Mouse (Mus musculus) ZHBTc4 (cell line): ENCODE results near the gene Anapc16.
A peak's percentile ranks its signal among the peaks of the same experiment; 100 is the strongest.

Experiments
- DNase-seq: peaks from one replicate; pipeline ENCODE4 v3.0.0-alpha.2; 2011; ENCODE audit warnings: low read depth, low spot score

Anapc16 gene

DNA sequence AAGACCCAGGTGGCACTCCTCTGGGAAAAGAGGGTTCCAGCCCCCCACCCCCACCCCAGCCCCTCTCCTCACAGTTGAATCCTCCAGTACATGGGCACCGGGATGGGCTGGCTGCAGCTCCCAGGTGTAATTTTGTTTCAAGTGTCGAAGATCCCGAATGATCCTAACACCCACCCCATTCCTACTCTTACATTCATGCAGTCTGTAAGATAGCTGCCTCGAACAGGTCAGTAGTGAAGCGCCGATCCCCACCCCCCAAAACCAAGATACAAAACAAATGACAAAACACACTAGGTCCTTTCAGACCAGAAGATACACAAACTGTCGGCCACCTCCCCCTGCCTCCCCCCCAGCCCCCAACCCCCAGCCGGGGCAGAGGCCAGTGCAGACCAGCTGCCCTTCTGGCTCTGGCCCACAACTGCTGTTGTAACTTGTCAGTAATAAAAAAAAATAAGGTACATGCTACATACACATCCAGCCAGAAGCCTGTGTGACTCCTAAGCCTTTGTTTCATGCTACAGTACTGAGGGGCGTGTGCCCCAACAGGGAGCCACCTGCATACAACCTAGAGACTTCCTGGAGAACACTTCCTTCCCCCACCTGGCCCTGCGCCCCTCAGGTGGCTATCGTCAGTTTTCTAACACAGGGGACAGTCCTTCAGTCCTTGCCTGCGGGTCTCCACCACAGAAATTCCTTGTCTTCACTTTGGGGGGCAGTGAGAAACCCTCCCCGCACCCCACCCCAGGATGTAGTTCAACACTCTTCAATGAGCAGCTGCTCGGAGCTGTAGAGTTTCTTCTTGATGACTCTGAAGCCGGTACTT is 52.9 kb downstream of the Anapc16 start:
- DNase-seq = no peak

DNA sequence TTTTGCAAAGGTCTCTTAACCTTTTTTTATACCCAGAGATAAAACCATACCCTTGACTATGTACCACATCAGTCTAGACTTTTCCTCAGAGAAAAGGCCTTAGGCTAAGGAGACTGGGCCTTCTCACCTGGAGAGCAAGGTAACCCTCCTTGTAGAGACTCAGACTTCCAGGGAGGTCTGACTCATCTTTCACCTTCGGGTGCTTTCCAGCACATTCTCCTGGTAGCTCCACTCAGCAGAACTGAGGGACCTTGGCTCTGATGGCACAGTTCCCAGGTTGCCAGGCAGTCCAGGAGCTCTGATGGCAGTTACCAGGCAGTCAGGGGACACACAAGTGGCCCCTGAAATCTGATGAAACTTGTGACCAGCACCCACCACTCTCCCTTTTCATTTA is 53.7 kb downstream of the Anapc16 start:
- DNase-seq = no peak

DNA sequence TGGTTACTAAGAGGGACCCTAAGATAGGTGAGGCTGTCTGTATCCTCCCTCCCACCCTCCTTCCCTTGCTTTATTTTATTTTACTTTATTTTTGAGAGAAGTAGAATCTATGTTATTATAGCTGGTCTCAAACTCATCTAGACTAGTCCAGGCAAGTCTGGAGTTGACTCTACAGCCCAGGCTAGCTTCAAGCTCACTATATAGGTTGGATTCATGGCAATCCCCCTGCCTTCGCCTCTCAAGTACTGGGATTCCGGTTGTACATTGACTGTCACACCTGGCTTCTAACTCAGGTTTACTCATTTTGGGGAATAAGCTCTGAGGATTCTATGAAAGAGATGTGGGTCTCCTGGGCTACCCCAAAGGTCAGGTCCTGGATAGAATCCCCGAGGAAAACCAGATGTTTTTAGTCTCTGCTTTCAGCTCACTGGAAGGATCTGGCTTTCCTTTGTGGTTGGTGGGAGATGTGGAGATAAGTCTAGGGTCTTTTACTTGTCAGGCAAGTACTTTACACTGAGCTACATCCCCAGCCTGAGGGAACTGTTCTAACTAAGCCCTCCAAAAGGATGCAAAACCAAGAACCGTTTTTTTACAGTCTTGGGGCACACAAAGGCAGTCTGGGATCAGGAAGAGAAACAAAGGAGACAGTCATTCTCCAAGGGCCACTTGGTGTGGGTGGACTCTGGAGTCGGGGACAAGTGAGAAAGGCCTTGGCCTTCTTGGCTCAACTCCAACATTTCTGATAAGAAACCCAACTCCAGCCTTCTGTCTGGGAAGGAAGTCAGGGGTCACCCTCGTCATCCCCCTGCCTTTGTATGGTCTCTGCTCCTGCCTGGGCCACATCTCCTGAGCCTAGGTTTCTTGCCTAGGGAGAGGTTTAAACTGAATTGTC is 54.3 kb downstream of the Anapc16 start:
- no peak for DNase-seq

DNA sequence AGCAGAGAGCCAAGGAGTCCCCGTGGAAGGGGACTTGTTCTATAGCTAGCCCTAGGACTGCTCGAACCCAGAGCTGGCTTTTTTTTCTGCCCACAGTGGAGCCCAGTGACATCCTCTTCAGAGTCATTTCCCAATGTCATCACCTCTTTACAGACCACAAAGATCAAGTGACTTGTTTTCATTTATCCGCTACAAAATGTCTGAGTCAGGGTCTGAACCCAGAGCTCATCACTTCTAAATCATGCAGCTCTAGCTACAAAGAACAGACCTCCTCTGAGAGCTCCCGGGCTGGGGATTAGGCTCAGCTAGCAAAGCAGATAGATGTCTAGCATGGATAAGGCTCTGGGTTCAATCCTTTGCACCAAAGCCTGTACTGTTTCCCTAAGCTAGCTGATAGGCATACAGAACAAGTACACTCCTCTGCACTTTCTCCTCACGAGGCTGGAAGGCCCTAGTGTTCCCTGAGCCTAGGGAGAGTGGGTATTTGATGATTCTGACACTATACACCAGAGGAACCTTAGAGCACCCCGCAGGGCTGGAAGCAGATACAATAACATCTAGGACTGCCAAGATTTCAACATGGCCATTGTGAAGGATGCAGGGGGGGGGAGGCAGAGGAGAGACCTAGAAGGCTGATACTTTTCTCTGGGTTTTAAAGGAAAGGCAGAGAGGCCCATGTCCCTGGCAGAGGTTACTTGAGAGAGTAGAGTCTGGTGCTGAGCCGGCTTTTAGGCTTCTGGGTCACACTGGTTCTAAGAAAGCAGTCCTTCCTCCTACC is 55.5 kb downstream of the Anapc16 start:
- no peak for DNase-seq

DNA sequence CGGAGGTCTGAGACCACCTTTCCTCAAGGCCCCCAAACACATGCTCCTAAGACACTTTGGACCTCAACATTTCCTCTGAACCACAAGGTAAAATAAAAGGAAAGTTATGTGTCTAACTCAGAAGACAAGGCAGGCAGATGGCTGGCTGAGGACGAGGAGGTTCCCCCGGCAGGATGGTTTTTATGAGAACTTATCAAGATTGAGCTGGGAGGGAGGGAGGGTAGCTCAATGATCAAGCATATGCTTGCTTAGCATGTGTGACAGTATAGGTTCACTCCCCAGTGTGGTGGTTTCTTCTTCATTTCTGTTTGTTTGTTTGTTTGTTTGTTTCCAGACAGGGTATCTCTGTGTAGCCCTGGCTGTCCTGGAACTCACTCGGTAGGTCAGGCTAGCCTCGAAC is 56.6 kb downstream of the Anapc16 start:
- no peak for DNase-seq

DNA sequence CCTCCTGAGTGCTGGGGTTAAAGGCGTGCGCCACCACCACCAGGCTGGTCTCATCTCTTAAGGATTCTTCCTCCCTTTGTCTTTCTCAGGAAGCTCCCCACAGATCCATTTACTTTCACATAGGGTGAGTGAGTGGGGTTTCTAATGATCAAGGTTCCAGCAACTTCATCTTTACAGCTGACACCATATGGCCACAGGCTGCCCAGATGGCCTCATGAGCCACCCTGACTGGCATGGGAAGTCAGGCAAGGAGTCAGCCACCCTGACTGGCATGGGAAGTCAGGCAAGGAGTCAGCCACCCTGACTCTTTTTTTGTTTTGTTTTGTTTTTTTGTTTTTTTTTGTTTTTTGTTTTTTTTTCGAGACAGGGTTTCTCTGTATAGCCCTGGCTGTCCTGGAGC is 57.5 kb downstream of the Anapc16 start:
- no peak for DNase-seq

DNA sequence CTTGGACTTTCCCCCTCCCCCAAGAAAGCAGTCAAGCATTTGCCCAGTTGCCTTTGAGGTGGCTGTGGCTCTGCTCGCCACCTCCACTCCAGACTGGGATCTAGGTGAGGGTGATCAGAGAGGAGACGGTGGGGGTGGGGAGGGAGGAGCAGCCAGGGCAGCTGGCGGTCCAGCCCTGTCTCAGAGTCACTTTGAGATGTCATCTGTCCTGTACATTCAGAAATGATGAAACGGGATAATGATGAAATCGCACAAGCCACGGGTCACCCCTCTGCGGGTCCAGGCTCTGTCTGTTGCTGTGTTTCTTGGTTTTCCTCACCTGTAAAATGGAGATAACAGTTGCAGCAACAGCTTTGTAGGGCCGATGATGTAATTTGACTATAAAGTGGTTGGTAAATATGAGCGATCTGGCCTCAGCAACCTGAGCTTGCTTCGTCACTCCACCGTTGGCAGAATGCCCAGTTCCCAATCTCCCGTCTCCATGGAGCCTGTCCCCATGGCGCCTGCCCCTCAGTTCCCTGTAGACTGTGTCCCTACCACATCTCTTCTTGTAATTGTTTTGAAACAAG is 59.4 kb downstream of the Anapc16 start:
- DNase-seq = peak; percentile 40

DNA sequence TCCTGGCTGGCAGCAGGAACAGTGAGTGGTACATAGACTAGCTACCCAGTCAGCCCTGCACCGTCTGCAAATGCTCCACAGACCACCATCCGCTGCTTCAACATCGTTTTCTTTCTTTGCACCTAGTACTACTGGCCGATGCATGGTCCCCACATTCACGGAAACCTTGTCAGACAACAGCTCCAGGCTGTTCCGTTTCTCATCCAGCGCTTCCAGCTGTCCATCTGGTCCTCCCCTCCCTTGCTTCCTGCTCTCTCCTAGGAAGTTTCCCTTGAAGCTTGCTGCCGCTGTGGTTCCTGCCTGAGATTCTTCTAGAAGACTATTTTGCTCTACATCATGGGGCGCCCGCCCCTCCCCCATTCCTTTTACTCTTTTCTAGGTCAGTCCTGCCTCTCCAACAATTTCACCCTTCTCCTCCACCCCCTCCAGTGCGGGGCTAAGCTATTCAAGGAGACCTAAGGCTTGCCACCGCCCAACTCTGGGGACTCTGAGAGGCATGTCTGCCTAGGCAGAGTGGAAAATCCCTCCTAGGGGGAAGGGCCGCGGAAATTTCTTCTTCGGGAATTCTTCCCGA is 60.0 kb downstream of the Anapc16 start:
- peak; percentile 76 for DNase-seq

DNA sequence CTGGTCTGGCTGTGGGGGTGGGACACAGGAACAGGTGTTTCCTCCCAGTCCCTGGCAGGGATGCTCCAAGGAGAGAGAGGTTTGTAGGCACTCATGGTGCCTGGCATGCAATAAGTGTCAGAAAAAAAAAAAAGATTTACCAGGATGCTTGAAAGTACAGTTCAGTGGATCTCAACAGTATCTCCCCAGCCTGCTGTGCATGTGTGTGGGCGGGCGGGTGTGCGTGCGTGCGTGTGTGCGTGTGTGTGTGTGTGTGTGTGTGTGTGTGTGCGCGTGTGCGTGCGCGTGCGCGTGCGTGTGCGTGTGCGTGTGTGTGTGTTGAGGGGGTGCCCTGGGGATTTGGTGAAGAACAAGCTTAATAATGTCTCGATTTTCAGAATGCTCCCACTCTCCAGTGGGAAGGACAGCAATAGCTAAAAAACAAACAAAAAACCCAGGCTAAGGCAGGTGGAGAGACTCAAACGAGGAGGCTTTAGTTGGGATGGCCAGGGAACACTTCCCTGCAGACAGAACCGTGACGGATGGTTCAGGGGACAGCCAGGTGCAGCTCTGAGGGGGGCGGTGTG is 60.6 kb downstream of the Anapc16 start:
- no peak for DNase-seq

DNA sequence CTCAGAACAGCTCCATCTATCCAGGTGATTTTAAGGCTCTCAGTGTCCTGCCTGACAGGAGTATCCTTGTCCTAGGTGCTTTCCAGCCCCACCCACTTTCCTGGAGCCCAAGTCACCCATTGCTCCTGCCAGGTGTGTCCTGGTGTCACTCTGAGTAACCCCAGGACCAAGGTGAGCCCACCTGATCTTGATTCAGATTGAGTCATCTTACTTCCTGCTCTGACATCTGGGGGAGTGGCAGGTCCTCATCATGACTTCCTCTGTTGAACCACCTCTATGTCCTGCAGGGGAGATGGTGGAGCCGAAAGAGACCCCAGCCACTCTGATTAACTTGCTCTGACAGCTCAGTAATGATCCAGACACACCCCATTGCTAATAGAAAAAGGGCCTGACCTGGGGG is 63.9 kb downstream of the Anapc16 start:
- no peak for DNase-seq

DNA sequence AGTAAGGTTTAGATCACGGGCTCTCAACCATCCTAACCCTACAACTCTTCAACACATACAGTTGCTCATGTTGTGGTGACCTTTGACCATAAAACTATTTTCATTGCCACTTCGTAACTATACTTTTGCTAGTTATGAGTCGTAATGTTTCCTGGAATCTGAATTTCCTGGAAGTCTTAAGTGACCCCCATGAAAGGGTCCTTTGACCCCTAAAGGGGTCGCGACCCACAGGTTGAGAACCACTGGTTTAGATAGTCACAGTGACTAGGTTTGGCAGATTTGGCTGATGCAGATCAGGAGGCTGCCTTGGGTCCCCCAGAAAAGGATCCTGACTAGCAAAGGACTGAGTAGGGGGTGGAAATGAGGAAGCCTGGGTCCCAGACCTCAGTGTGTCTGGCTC is 64.3 kb downstream of the Anapc16 start:
- DNase-seq = no peak
